Mouse (Mus musculus) heart, postnatal 0 days (tissue): Measurements from ENCODE around the gene Gstm1.

Experiments
- CTCF ChIP-seq: IDR thresholded peaks from 2 replicates; pipeline ENCODE4 v1.5.1; 2016; ENCODE audit warnings: antibody characterized with exemption, control low read depth, low read depth
- EP300 ChIP-seq: IDR thresholded peaks from 2 replicates; pipeline ENCODE4 v1.6.1; 2016; ENCODE audit warnings: antibody characterized with exemption, low read depth

GRCm38 (mm10) chr3:108046944-108047655, 29.3 kb upstream of the Gstm1 start:
- TF ChIP-seq EP300 (no peak), CTCF (no peak)
